Mouse (Mus musculus): ENCODE results near the gene Prr14l. TPM values are rescaled to one million over a fixed set of nuclear protein-coding genes. Genes with fewer than 3 reads are reported as not detected.

Gene Prr14l
- total RNA-seq, 2 experiments from 2014 or later: 15.5 to 15.8 TPM

Other genes starting within 250 kb of the Prr14l start
- gene Yes1, start 243.1 kb downstream of the Prr14l start, total RNA-seq (2021): 10 to 100 TPM; 32.1 to 34.0 TPM
- gene Pisd, start 68.6 kb downstream of the Prr14l start, total RNA-seq (2021): 10 to 100 TPM; 32.8 to 35.2 TPM
- not detected for gene Gm20671, start 27.1 kb downstream of the Prr14l start, total RNA-seq (2021)
- gene Depdc5, start 9.4 kb upstream of the Prr14l start, total RNA-seq (2021): 10 to 100 TPM; 25.2 to 29.4 TPM
- gene Ywhah, start 164.6 kb upstream of the Prr14l start, total RNA-seq (2021): 100 to 1,000 TPM; 216 to 229 TPM
- gene Slc5a1, start 250.0 kb upstream of the Prr14l start, total RNA-seq (2021): not detected

Measured in heart, postnatal 4 days (tissue).